Mouse (Mus musculus) colon, adult 2 months (tissue): ENCODE measurements around the gene Kdelr1. TPM values are rescaled to one million over a fixed set of nuclear protein-coding genes. Genes with fewer than 3 reads are reported as not detected.

Source experiments
- polyA plus RNA-seq: library from polyadenylated mRNA; depleted of rRNA; stranded (reverse); fragments of >200 nt; gene quantifications from 2 replicates; pipeline ENCODE4 v1.2.3, GENCODE M21; 2012; rRNA removed

The Kdelr1 gene
- 211 and 311 TPM in 2 replicates for polyA plus RNA-seq

DNA sequence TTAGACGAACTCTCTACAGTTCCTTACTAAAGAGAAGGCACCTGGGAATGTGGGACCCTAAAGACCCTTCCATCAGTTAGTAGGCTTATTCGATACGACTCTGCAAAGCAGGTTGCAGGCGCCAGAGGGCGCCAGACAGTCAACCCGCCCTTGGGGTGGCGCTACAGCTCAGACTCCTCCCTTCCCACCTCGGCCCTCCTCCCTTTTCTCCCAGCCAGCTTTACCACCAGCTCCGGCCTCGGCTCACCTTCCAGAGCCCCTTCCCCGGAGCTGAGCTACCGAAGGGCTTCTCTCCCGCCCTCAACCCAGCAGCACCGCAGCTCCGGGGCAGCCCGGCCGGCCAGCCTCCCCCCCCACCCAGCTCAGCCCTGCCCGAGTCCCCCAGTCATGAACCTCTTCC is at the start of gene Kdelr1:
TSS of gene Kdelr1 (plus strand) at position 149 of the 400 bp plus-strand sequence.

DNA sequence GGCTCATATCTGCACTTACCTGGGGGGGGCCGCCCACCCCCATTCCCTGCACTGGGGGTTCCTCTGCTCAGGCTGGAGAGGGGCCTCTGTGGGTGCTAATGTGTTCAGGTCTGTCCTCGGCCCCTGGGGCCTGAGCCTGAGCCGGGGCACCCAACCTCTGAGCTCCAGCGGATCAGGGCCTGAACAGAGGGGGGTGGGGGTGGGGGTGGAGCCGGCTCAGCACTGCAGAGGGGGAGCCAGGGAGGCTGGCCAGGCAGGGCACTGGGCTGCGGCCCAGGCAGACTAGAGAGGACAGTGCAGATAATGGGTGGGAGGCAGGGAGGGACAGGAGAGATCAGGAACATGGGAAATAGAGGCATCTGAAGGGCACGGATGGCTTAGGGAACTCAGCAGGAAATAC is 48.0 kb upstream of the Kdelr1 start, which contains the start of gene Kcnj14:
TSS of gene Kcnj14 (minus strand) at position 185 of the 400 bp plus-strand sequence.

DNA sequence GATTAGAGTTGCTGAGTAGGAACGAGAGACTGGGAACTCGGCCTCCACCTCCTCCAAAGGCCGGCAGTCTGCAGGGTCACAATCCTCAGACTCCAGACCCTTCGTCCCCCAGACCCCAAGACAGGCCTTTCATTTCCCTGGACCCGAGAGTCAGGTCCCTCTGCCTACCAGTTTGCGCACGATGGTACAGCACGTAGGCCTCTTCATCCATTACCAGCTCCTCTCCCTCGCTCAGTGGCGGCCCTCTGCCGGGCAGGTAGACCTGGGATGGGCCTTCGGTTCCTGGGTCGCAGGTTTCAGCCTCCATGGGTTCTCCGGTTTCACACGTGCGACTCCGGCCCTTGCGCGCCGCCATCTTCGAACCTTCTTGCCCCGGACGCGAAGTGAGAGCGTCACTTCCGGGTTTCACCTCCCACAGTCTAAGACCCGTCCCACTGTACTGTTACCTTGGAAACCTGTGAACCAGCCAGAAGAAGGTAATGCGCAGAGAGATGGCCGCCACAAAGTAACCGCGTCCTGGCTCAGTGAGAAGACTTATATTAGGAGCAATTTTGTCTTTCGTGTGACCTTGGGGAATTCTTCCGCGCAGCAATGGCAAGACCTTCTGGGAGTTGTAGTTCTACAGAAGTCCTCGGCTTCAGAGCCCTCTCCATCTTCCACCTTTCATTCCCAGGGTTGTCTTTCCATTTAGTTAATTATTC is 42.0 kb upstream of the Kdelr1 start, which contains the start of gene Grwd1:
TSS of gene Grwd1 (minus strand) at position 518 of the 701 bp plus-strand sequence.

DNA sequence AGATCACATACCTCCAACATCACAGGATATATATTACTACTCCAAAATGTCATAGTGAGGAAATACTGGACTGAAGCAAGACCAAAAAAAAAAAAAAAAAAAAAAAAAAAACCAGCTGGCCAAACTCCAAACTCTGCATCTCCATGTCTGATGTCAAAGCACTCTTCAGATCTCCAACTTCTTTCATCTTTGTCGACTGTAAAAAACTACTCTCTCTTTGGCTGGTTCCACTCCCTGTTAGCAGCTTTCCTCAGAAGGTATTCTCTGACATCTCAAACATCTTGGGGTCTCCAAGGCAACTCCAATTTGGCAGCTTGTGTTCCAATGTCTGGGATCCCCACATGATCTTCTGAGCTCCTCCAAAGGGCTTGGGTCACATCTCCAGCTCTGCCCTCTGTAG is 5.7 kb downstream of the Kdelr1 start, which contains the start of gene Grin2d:
TSS of gene Grin2d (minus strand) at position 101 of the 400 bp plus-strand sequence.

DNA sequence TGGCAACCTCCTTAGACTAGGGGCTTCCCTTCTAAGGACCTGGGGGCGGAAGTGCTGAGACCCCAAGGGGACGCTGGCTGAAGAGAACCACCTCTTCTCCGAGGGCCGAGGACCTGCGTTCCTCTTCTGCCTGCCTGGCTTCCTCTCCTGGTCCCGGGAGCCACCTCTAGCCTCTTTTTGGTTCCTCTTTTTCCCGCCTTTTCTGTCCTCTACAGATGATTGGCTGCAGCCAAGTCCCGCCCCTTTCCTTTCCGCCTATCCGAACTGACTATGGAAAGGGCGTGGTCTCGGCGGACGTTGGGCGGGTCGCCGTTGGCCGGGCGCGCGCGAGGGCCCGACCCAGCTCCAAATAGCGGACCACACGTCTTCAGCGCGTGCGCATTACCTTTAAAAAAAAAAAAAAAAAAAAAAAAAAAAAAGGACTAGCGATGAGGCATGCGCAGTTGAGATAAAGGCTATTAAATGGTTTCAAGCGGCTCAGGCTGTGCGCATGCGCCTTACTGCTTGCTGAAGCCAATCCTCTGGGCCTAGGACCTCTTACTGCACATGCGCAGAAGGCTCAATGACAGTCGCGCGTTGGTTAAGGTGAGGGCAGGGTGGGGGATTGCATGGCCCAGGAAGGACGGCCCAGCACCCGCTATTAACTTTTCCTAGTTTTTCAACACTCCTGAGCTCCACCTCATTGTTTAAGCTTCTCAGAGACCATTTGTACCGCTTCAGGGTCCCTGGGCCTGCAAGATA is 24.1 kb downstream of the Kdelr1 start, which contains the start of the genes Syngr4 and Tmem143:
TSS of gene Syngr4 (minus strand) at position 198 of the 741 bp plus-strand sequence.
TSS of gene Tmem143 (plus strand) at position 425 of the 741 bp plus-strand sequence.

DNA sequence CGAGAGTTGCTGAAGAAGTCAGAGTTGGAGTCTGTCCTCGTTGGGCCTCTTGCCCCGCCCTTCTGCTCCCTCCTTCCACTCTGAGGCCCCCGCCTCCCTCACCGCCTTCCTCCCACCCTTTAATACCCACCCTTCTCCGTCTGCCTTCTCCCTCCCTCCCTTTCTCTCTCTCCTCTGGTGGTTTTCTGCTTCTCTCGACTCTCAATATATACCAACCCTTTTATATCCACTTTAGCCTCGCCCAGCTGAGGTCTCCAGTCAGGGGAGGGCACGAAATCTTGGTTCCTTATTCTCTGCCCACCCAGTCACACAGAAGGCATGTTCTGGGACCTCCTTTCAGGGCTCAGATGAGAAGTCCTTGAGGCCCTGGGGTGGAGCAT is 48.7 kb downstream of the Kdelr1 start, which contains the start of gene Emp3:
TSS of gene Emp3 (minus strand) at position 163 of the 380 bp plus-strand sequence.

DNA sequence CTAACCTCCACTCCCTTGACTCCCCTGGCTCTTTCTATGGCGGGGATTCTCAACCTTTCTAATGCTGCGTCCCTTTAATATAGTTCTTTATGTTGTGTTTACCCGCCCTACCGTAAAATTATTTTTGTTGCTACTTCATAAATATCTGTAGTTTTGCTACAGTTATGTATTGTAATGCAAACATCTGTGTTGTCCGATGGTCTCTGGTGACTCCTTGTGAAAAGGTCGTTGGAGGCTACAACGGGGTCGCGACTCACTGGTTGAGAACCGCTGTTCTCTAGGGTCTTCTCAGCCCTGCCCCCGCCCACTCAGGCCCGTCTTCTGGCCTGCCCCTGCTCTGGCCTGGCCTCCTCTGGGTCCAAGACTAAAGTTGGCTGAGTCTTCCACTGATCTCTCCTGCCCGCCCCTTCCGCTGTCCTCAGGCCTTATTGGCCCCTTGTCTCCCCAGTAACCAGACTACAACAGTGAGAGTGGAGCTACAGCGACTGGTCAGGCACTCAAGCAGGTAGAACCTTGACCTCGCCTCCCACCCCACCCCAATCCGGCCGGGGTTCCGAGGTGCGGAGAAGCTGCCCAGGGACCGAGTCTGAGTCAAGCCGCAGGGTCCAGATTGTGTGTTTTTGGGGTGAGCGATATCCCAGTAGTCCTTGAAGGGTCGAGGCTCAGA is 51.3 kb downstream of the Kdelr1 start, which contains the start of gene Ccdc114:
TSS of gene Ccdc114 (plus strand) at position 311 of the 667 bp plus-strand sequence.

Other genes starting within 250 kb of the Kdelr1 start
- gene Rasip1, start 245.3 kb upstream of the Kdelr1 start, polyA plus RNA-seq: 8.1 and 12.7 TPM in 2 replicates
- 1.3 and 2.5 TPM in 2 replicates for gene Mamstr, start 232.8 kb upstream of the Kdelr1 start, polyA plus RNA-seq
- 145 and 187 TPM in 2 replicates for gene Fut2, start 206.4 kb upstream of the Kdelr1 start, polyA plus RNA-seq
- gene Ntn5, start 188.8 kb upstream of the Kdelr1 start, polyA plus RNA-seq: 5.1 and 17.7 TPM in 2 replicates
- gene Sec1, start 178.4 kb upstream of the Kdelr1 start, polyA plus RNA-seq: 0.63 and 0.67 TPM in 2 replicates
- 9.5 and 19.2 TPM in 2 replicates for gene Car11, start 172.9 kb upstream of the Kdelr1 start, polyA plus RNA-seq
- gene Dbp, start 167.7 kb upstream of the Kdelr1 start, polyA plus RNA-seq: 29.4 and 35.9 TPM in 2 replicates
- gene Rpl18, start 157.3 kb upstream of the Kdelr1 start, polyA plus RNA-seq: 2,262 and 2,660 TPM in 2 replicates
- 113 and 134 TPM in 2 replicates for gene Sphk2, start 154.8 kb upstream of the Kdelr1 start, polyA plus RNA-seq
- 572 and 657 TPM in 2 replicates for gene Fam83e, start 151.6 kb upstream of the Kdelr1 start, polyA plus RNA-seq
- 0.24 and 0.36 TPM in 2 replicates for gene Spaca4, start 147.0 kb upstream of the Kdelr1 start, polyA plus RNA-seq
- 5.0 and 6.1 TPM in 2 replicates for gene Lmtk3, start 89.0 kb upstream of the Kdelr1 start, polyA plus RNA-seq
- 36.4 and 39.2 TPM in 2 replicates for gene Sult2b1, start 88.1 kb upstream of the Kdelr1 start, polyA plus RNA-seq
- gene Cyth2, start 58.2 kb upstream of the Kdelr1 start, polyA plus RNA-seq: 58.1 and 61.0 TPM in 2 replicates
- 0.20 and 0.43 TPM in 2 replicates for gene Kcnj14, start 48.0 kb upstream of the Kdelr1 start, polyA plus RNA-seq
- 10.6 and 12.5 TPM in 2 replicates for gene Grwd1, start 41.8 kb upstream of the Kdelr1 start, polyA plus RNA-seq
- gene Grin2d, start 5.6 kb downstream of the Kdelr1 start, polyA plus RNA-seq: 5.3 and 8.1 TPM in 2 replicates
- gene Syngr4, start 23.9 kb downstream of the Kdelr1 start, polyA plus RNA-seq: 0.30 and 0.32 TPM in 2 replicates
- gene Tmem143, start 24.2 kb downstream of the Kdelr1 start, polyA plus RNA-seq: 53.2 and 56.2 TPM in 2 replicates
- 123 and 152 TPM in 2 replicates for gene Emp3, start 48.6 kb downstream of the Kdelr1 start, polyA plus RNA-seq
- gene Ccdc114, start 51.3 kb downstream of the Kdelr1 start, polyA plus RNA-seq: 5.0 and 8.4 TPM in 2 replicates
- gene Abcc6, start 157.5 kb downstream of the Kdelr1 start, polyA plus RNA-seq: 6.2 and 11.0 TPM in 2 replicates
- 30.6 and 33.7 TPM in 2 replicates for gene Nomo1, start 160.9 kb downstream of the Kdelr1 start, polyA plus RNA-seq
- gene Kcnj11, start 228.0 kb downstream of the Kdelr1 start, polyA plus RNA-seq: 1.3 and 1.7 TPM in 2 replicates